Mouse (Mus musculus): ENCODE data around the gene Secisbp2l. TPM values are rescaled to one million over a fixed set of nuclear protein-coding genes. Genes with fewer than 3 reads are reported as not detected.

Secisbp2l gene
- polyA plus RNA-seq, 1 experiment, result 43.8 TPM

- Histone ChIP-seq H3K4me3 (ENCODE audit: insufficient read depth, low read length) (no peak overlapping the region), H3K4me1 (ENCODE audit: control insufficient read depth, insufficient read depth, low read length) (no peaks in the 10 kb centered on the region), H3K27ac (ENCODE audit: insufficient read depth, low read length) (no peak overlapping the region)
- TF ChIP-seq CTCF (IDR thresholded peaks at IDR 0.05; ENCODE audit: borderline replicate concordance, insufficient read depth, low read length) (no peak), POLR2A (IDR thresholded peaks at IDR 0.05; ENCODE audit: low read depth, low read length) (no peak)
These were observed 18.4 kb upstream of the Secisbp2l start for GRCm38 (mm10) chr2:125801038-125801437.

DNA sequence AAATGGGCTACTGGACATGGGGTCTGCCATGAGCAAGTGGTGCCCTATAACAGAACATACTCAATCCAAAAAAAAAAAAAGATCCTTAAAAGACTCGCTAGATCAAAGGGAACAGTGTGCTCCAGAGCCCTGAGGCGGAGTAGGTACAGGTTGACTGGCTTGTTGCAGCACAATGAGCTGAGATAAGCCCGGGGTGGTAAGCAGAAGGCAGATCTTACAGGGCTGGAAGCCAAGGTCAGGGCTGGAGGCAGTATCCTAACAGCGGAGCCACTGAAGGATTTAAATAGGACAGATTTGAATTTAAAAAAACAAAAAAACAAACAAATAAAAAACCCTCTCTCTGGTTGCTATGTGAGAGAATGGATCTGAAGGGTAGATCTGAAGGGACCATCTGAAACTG is 17.8 kb upstream of the Secisbp2l start:
- TF ChIP-seq CTCF (IDR thresholded peaks at IDR 0.05; ENCODE audit: borderline replicate concordance, insufficient read depth, low read length) (no peak), POLR2A (IDR thresholded peaks at IDR 0.05; ENCODE audit: low read depth, low read length) (no peak)
- Histone ChIP-seq H3K27ac (ENCODE audit: insufficient read depth, low read length) (no peak overlapping the region), H3K4me3 (ENCODE audit: insufficient read depth, low read length) (no peak overlapping the region), H3K4me1 (ENCODE audit: control insufficient read depth, insufficient read depth, low read length) (no peaks in the 10 kb centered on the region)

GRCm38 (mm10) chr2:125797872-125798271 is 15.2 kb upstream of the Secisbp2l start:
- no peak for TF ChIP-seq POLR2A (IDR thresholded peaks at IDR 0.05; ENCODE audit: low read depth, low read length)
- no peak for TF ChIP-seq CTCF (IDR thresholded peaks at IDR 0.05; ENCODE audit: borderline replicate concordance, insufficient read depth, low read length)
- no peaks in the 10 kb centered on the region for H3K4me1 ChIP-seq (ENCODE audit: control insufficient read depth, insufficient read depth, low read length)
- H3K27ac ChIP-seq (ENCODE audit: insufficient read depth, low read length), result no peak overlapping the region
- no peak overlapping the region for H3K4me3 ChIP-seq (ENCODE audit: insufficient read depth, low read length)

DNA sequence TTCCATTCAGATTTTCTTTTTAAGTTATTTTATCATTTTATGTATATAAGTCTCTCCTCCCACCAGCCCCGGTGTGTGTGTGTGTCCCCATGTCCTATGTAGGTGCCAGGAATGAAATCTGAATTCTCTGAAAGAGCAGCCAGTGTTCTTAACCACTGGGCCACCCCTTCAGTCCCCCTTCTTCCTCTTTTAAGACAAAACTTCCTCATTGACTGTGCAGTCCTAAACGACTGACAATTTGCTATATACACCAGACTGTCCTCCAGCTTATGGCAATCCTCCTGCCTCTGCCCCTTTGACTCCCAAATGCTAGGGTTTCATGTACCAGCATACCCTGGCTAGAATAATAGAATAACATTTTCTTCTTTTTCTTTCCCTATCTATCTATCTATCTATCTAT is 12.4 kb upstream of the Secisbp2l start:
- Histone ChIP-seq H3K27ac (ENCODE audit: insufficient read depth, low read length) (no peak overlapping the region), H3K4me3 (ENCODE audit: insufficient read depth, low read length) (no peak overlapping the region), H3K4me1 (ENCODE audit: control insufficient read depth, insufficient read depth, low read length) (peaks cover 2% of the 10 kb centered on the region; the same call in 1 of the 2 replicates)
- TF ChIP-seq POLR2A (IDR thresholded peaks at IDR 0.05; ENCODE audit: low read depth, low read length) (no peak), CTCF (IDR thresholded peaks at IDR 0.05; ENCODE audit: borderline replicate concordance, insufficient read depth, low read length) (no peak)

DNA sequence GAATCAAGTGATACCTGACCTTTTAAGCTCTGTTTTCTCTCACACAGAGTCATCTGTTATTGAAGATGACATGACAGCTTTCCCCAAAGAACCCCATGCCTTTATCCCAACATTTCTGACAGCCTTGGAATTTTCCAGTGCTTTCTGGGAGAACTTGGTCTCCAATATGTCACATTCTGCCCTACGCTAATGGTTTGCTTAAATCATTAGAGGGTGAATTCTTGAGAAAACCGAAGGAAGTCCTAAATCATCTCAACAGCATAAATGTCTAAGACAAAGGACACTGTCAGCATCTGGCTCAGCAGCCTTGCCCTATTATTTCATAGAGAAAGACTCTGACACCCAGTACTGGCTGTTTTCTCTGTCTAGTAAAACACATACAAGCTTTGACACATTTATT is 11.5 kb upstream of the Secisbp2l start:
- TF ChIP-seq POLR2A (IDR thresholded peaks at IDR 0.05; ENCODE audit: low read depth, low read length) (no peak), CTCF (IDR thresholded peaks at IDR 0.05; ENCODE audit: borderline replicate concordance, insufficient read depth, low read length) (no peak)
- H3K4me3 ChIP-seq (ENCODE audit: insufficient read depth, low read length), result no peak overlapping the region
- H3K4me1 ChIP-seq (ENCODE audit: control insufficient read depth, insufficient read depth, low read length), result peaks cover 5% of the 10 kb centered on the region
- no peak overlapping the region for H3K27ac ChIP-seq (ENCODE audit: insufficient read depth, low read length)

DNA sequence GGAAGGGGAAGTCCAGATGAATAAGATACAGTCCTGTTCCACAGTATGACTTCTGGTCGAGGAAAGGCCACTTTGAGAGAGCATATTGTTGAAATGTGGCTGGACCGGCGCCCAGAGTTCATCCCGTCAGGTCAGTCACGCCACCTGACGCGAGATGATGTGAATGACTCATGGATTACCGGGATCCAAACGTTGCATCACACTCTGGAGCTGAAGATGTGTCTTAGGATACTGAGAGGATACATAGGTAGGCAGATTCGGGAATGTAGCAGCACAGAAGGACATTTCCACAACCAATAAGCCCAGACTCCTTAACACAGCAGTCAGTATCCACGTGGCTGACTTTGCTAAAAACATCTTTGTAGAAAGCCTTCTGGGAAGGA is 10.2 kb upstream of the Secisbp2l start:
- TF ChIP-seq POLR2A (IDR thresholded peaks at IDR 0.05; ENCODE audit: low read depth, low read length) (no peak), CTCF (IDR thresholded peaks at IDR 0.05; ENCODE audit: borderline replicate concordance, insufficient read depth, low read length) (no peak)
- no peak overlapping the region for H3K27ac ChIP-seq (ENCODE audit: insufficient read depth, low read length)
- no peak overlapping the region for H3K4me3 ChIP-seq (ENCODE audit: insufficient read depth, low read length)
- H3K4me1 ChIP-seq (ENCODE audit: control insufficient read depth, insufficient read depth, low read length), result peaks cover 10% of the 10 kb centered on the region

DNA sequence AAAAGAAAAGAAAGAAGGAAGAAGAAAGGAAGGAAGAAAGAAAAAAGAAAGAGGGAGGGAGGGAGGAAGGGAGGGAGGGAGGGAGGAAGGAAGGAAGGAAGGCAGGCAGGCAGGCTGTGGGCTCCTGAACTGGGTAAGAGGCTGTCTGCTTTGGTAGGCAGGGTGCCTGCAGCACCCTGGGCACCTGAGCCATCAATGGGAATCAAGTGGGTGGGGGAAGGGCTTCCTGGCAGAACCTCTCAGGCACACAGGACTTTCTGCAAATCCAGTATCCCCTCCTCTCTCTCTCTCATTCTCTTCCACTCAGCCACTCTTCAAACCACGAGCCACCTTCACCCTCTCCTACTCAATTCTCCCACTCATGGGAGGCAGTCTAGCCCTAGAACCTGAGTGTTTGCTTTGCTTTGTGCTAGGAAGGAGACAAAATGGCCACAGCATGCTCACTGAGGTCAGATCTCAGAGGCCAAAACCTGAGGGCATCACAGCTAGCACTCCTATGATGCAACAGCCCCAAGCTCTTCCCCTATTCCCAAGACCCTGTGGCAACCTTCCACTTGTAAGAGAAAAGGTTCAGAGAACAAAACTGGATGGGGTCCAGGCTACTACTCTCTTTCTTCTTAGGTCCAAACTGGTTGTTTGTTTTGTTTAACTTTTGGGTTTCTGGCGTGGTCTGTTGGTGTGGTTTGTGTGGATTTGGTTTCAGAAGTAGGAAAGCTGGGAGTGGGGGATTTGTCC is 9.6 kb upstream of the Secisbp2l start:
- no peak overlapping the region for H3K4me3 ChIP-seq (ENCODE audit: insufficient read depth, low read length)
- no peak for TF ChIP-seq POLR2A (IDR thresholded peaks at IDR 0.05; ENCODE audit: low read depth, low read length)
- TF ChIP-seq CTCF (IDR thresholded peaks at IDR 0.05; ENCODE audit: borderline replicate concordance, insufficient read depth, low read length), result no peak
- 0 out of 2 replicates have a peak overlapping the region, but pooled peaks have one; percentile 7 for H3K27ac ChIP-seq (ENCODE audit: insufficient read depth, low read length)
- H3K4me1 ChIP-seq (ENCODE audit: control insufficient read depth, insufficient read depth, low read length), result peaks cover 14% of the 10 kb centered on the region

DNA sequence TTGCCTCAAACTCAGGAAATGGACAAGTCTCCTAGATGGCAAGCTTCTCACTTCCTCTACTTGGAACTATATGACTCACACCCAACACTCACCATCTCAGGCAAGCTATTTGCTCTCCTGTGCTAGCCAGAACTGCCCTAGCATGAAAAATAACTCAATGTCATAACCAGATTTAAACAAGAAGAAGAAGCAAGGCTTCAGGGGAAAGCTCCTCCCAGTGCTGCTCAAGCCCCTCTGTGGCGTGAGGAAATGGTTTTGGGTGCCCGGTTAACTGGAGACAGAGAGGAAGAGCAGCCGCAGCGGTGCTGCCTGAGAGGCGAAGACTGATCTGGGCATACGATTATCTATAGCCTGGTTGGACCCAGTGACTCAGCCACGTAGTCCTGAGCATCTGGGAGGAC is 8.8 kb upstream of the Secisbp2l start:
- Histone ChIP-seq H3K4me1 (ENCODE audit: control insufficient read depth, insufficient read depth, low read length) (peaks cover 14% of the 10 kb centered on the region), H3K27ac (ENCODE audit: insufficient read depth, low read length) (peak overlapping the region; percentile 7; the same call in 1 of the 2 replicates), H3K4me3 (ENCODE audit: insufficient read depth, low read length) (no peak overlapping the region)
- TF ChIP-seq POLR2A (IDR thresholded peaks at IDR 0.05; ENCODE audit: low read depth, low read length), result no peak
- TF ChIP-seq CTCF (IDR thresholded peaks at IDR 0.05; ENCODE audit: borderline replicate concordance, insufficient read depth, low read length), result no peak

DNA sequence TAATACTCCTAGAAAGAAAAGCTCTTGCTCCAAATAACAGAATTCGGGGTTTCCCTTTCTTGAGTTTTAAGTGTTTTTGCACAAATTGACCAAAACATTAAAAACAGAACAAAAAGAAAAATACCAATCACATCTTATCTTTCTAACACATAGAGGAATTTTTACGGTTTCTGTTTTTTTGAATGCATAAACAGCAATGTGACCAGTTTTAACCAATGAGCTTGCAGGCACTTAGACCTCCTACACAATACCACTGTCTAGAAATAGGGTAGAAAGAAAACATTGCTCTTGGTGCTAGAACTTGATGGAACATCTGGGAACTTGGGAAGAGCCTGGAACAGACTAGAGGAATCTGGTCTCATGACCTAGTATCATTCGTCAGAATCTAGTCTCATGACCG is 7.6 kb upstream of the Secisbp2l start:
- TF ChIP-seq POLR2A (IDR thresholded peaks at IDR 0.05; ENCODE audit: low read depth, low read length) (no peak), CTCF (IDR thresholded peaks at IDR 0.05; ENCODE audit: borderline replicate concordance, insufficient read depth, low read length) (no peak)
- H3K4me1 ChIP-seq (ENCODE audit: control insufficient read depth, insufficient read depth, low read length), result peaks cover 14% of the 10 kb centered on the region
- no peak overlapping the region for H3K4me3 ChIP-seq (ENCODE audit: insufficient read depth, low read length)
- H3K27ac ChIP-seq (ENCODE audit: insufficient read depth, low read length), result no peak overlapping the region

GRCm38 (mm10) chr2:125789265-125789664 is 6.6 kb upstream of the Secisbp2l start:
- no peak overlapping the region for H3K4me3 ChIP-seq (ENCODE audit: insufficient read depth, low read length)
- no peak for TF ChIP-seq CTCF (IDR thresholded peaks at IDR 0.05; ENCODE audit: borderline replicate concordance, insufficient read depth, low read length)
- TF ChIP-seq POLR2A (IDR thresholded peaks at IDR 0.05; ENCODE audit: low read depth, low read length), result no peak
- peak overlapping the region; percentile 47; the same call in 1 of the 2 replicates for H3K27ac ChIP-seq (ENCODE audit: insufficient read depth, low read length)
- H3K4me1 ChIP-seq (ENCODE audit: control insufficient read depth, insufficient read depth, low read length), result peaks cover 14% of the 10 kb centered on the region
